Mouse (Mus musculus) midbrain, embryonic 13.5 days (tissue): Measurements from ENCODE around the gene Tbxa2r. TPM values are rescaled to one million over a fixed set of nuclear protein-coding genes. Genes with fewer than 3 reads are reported as not detected.

Source experiments
- ATAC-seq: fragments of 200-750 bp; cut with Nextera tagmentation; 2 replicates; pipeline ENCODE4 v1.8.0; 2017; ENCODE audit warnings: mild to moderate bottlenecking, moderate TSS enrichment, moderate library complexity
- H3K27ac ChIP-seq: fragments of 300-500 bp; sonication (generic); 2 replicates; pipeline ENCODE4 v1.5.1; 2015; ENCODE audit warnings: inconsistent platforms, mild to moderate bottlenecking, moderate library complexity
- H3K27me3 ChIP-seq: fragments of 300-500 bp; sonication (generic); 2 replicates; pipeline ENCODE4 v1.6.1; 2015; ENCODE audit warnings: mild to moderate bottlenecking, inconsistent platforms
- H3K36me3 ChIP-seq: fragments of 300-500 bp; sonication (generic); 2 replicates; pipeline ENCODE4 v1.6.1; 2015; ENCODE audit warnings: mild to moderate bottlenecking, inconsistent platforms
- H3K4me1 ChIP-seq: fragments of 300-500 bp; sonication (generic); replicated peaks from 2 replicates; pipeline ENCODE4 v1.6.1; 2015; ENCODE audit warnings: inconsistent platforms
- H3K4me2 ChIP-seq: fragments of 300-500 bp; sonication (generic); replicated peaks from 2 replicates; pipeline ENCODE4 v1.6.1; 2015; ENCODE audit warnings: moderate library complexity, mild to moderate bottlenecking, inconsistent platforms
- H3K4me3 ChIP-seq: fragments of 300-500 bp; sonication (generic); replicated peaks from 2 replicates; pipeline ENCODE4 v1.5.1; 2015; ENCODE audit warnings: mild to moderate bottlenecking, inconsistent platforms
- H3K9ac ChIP-seq: fragments of 300-500 bp; sonication (generic); replicated peaks from 2 replicates; pipeline ENCODE4 v1.6.1; 2015; ENCODE audit warnings: mild to moderate bottlenecking, inconsistent platforms
- H3K9me3 ChIP-seq: fragments of 300-500 bp; sonication (generic); 2 replicates; pipeline ENCODE4 v1.6.1; 2016; ENCODE audit warnings: mild to moderate bottlenecking, inconsistent platforms
- WGBS: fragments of 180-500 bp; shearing (Covaris S2); methylation state at CpG from one replicate; pipeline ENCODE4 v1.1.7; 2015; 5-methylcytosine and 5-hydroxymethylcytosine counted together
- polyA plus RNA-seq: library from polyadenylated mRNA; unstranded; fragments of >200 nt; fragmentation: Nextera tagmentation; extraction: Ambion mirVana; gene quantifications from 2 replicates; pipeline ENCODE4 v1.2.1, GENCODE M21; 2015

Gene Tbxa2r
- polyA plus RNA-seq, 1 experiment from 2014 or later = 4.7 TPM

- peaks cover 21% of the 10 kb centered on the region for H3K4me1 ChIP-seq
- no peaks in the 10 kb centered on the region for H3K27me3 ChIP-seq
- H3K4me3 ChIP-seq = no peak overlapping the region
- no peaks in the 10 kb centered on the region for H3K9me3 ChIP-seq
- 95% methylated on average over 18 of the region's 18 CpGs for WGBS
- no peak overlapping the region for H3K4me2 ChIP-seq
- no peak overlapping the region for H3K9ac ChIP-seq
- ATAC-seq = no peak
- peaks cover 60% of the 10 kb centered on the region for H3K36me3 ChIP-seq
- H3K27ac ChIP-seq = no peak overlapping the region
Measured at GRCm38 (mm10) chr10:81323791-81324530, 4.6 kb upstream of the Tbxa2r start.

DNA sequence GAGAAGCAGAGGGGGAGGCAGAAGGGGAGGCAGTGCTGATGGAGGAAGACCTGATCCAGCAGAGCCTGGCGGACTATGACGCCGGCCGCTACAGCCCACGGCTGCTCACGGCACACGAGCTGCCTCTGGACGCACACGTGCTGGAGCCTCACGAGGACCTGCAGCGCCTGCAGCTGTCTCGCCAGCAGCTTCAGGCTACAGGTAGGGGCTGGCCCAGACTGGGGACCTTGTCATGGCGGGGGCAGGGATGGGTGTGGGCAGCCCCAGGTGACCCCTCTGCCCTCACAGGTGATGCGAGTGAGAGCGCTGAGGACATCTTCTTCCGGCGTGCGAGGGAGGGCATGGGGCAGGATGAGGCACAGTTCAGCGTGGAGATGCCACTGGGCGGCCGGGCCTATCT, 3.4 kb upstream of the Tbxa2r start:
- H3K36me3 ChIP-seq = peaks cover 60% of the 10 kb centered on the region
- peaks cover 12% of the 10 kb centered on the region for H3K4me1 ChIP-seq
- H3K4me2 ChIP-seq = no peak overlapping the region
- H3K9ac ChIP-seq = no peak overlapping the region
- H3K27me3 ChIP-seq = no peaks in the 10 kb centered on the region
- ATAC-seq = no peak
- no peak overlapping the region for H3K4me3 ChIP-seq
- H3K9me3 ChIP-seq = no peaks in the 10 kb centered on the region
- WGBS = 94% methylated on average over 21 of the region's 21 CpGs
- H3K27ac ChIP-seq = no peak overlapping the region

- Histone ChIP-seq H3K4me3 (no peak overlapping the region), H3K4me2 (no peak overlapping the region), H3K9me3 (no peaks in the 10 kb centered on the region), H3K36me3 (peaks cover 60% of the 10 kb centered on the region), H3K27me3 (0 out of 2 replicates have a peak, but pooled peaks cover 6% of the 10 kb centered on the region), H3K9ac (no peak overlapping the region), H3K27ac (no peak overlapping the region), H3K4me1 (peaks cover 12% of the 10 kb centered on the region)
- no peak for ATAC-seq
- WGBS = 95% methylated on average over 18 of the region's 18 CpGs
Measured at GRCm38 (mm10) chr10:81325781-81326180, 2.8 kb upstream of the Tbxa2r start.

GRCm38 (mm10) chr10:81326858-81327257, 1.7 kb upstream of the Tbxa2r start:
- WGBS = 89% methylated on average over 6 of the region's 6 CpGs
- Histone ChIP-seq H3K4me2 (no peak overlapping the region), H3K9me3 (no peaks in the 10 kb centered on the region), H3K27me3 (peaks cover 11% of the 10 kb centered on the region), H3K4me3 (no peak overlapping the region), H3K27ac (no peak overlapping the region), H3K9ac (no peak overlapping the region), H3K36me3 (peaks cover 60% of the 10 kb centered on the region), H3K4me1 (peaks cover 7% of the 10 kb centered on the region)
- ATAC-seq = no peak

- H3K4me2 ChIP-seq = no peak overlapping the region
- 55% methylated on average over 2 of the region's 2 CpGs for WGBS
- no peak overlapping the region for H3K27ac ChIP-seq
- peaks cover 21% of the 10 kb centered on the region for H3K27me3 ChIP-seq
- H3K4me3 ChIP-seq = no peak overlapping the region
- no peak for ATAC-seq
- H3K9ac ChIP-seq = no peak overlapping the region
- 0 out of 2 replicates have a peak, but pooled peaks cover 4% of the 10 kb centered on the region for H3K4me1 ChIP-seq
- peaks cover 52% of the 10 kb centered on the region for H3K36me3 ChIP-seq
- no peaks in the 10 kb centered on the region for H3K9me3 ChIP-seq
Measured at GRCm38 (mm10) chr10:81327959-81328358, 572 bp upstream of the Tbxa2r start.

- 79% methylated on average over 10 of the region's 10 CpGs for WGBS
- H3K4me1 ChIP-seq = 0 out of 2 replicates have a peak, but pooled peaks cover 4% of the 10 kb centered on the region
- no peak overlapping the region for H3K4me2 ChIP-seq
- no peak overlapping the region for H3K4me3 ChIP-seq
- H3K27ac ChIP-seq = no peak overlapping the region
- H3K9ac ChIP-seq = no peak overlapping the region
- no peaks in the 10 kb centered on the region for H3K9me3 ChIP-seq
- peaks cover 31% of the 10 kb centered on the region for H3K27me3 ChIP-seq
- ATAC-seq = no peak
- H3K36me3 ChIP-seq = peaks cover 37% of the 10 kb centered on the region
Measured at GRCm38 (mm10) chr10:81329194-81329975, 854 bp downstream of the Tbxa2r start.

- Histone ChIP-seq H3K36me3 (peaks cover 31% of the 10 kb centered on the region), H3K27me3 (peaks cover 36% of the 10 kb centered on the region), H3K9ac (no peak overlapping the region), H3K27ac (no peak overlapping the region), H3K4me1 (0 out of 2 replicates have a peak, but pooled peaks cover 4% of the 10 kb centered on the region), H3K4me2 (no peak overlapping the region), H3K4me3 (no peak overlapping the region), H3K9me3 (no peaks in the 10 kb centered on the region)
- ATAC-seq = no peak
- WGBS = 67% methylated on average over 4 of the region's 4 CpGs
Measured at GRCm38 (mm10) chr10:81330007-81330406, 1.5 kb downstream of the Tbxa2r start.

DNA sequence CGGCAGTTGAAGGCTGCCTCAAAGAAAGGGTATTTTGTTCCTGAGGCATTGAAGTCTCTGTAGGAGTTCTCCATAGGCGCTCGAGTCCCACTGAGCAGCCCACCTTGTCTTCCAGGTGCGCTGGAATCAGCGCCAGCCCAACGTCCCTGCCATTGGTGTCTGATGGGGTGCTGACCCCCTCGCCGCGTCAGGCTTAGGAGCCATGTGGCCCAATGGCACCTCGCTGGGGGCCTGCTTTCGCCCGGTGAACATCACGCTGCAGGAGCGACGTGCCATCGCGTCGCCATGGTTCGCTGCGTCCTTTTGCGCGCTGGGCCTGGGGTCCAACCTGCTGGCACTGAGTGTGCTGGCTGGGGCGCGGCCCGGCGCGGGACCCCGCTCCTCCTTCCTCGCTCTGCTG, 3.7 kb downstream of the Tbxa2r start:
- Histone ChIP-seq H3K27ac (no peak overlapping the region), H3K9ac (0 out of 2 replicates have a peak overlapping the region, but pooled peaks have one; percentile 10), H3K27me3 (peaks cover 40% of the 10 kb centered on the region), H3K4me2 (no peak overlapping the region), H3K4me3 (no peak overlapping the region), H3K9me3 (no peaks in the 10 kb centered on the region), H3K36me3 (peaks cover 8% of the 10 kb centered on the region), H3K4me1 (0 out of 2 replicates have a peak, but pooled peaks cover 4% of the 10 kb centered on the region)
- ATAC-seq = no peak
- 10% methylated on average over 29 of the region's 29 CpGs for WGBS

DNA sequence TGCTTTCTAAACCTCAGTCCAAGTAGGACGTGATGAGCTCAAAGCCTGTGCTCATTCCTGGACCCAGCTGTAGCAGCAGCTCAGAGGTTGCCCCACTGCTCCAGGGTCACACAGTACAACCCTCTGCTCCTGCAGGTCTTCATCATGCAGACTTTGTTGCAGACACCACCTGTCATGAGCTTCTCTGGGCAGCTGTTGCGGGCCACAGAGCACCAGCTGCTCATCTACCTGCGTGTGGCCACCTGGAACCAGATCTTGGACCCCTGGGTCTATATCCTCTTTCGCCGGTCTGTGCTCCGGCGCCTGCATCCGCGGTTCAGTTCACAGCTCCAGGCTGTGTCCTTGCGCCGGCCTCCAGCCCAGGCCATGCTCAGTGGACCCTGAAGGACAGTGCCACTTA, 5.8 kb downstream of the Tbxa2r start:
- H3K36me3 ChIP-seq = no peaks in the 10 kb centered on the region
- no peak overlapping the region for H3K4me3 ChIP-seq
- no peaks in the 10 kb centered on the region for H3K9me3 ChIP-seq
- H3K9ac ChIP-seq = no peak overlapping the region
- H3K4me1 ChIP-seq = 0 out of 2 replicates have a peak, but pooled peaks cover 4% of the 10 kb centered on the region
- no peak overlapping the region for H3K27ac ChIP-seq
- no peak overlapping the region for H3K4me2 ChIP-seq
- no peak for ATAC-seq
- peaks cover 52% of the 10 kb centered on the region for H3K27me3 ChIP-seq
- 56% methylated on average over 11 of the region's 11 CpGs for whole genome bisulfite sequencing

GRCm38 (mm10) chr10:81335393-81336340, 7.1 kb downstream of the Tbxa2r start:
- no peak for ATAC-seq
- H3K4me2 ChIP-seq = no peak overlapping the region
- H3K9ac ChIP-seq = peak overlapping the region; percentile 46; the same call in 1 of the 2 replicates
- 0 out of 2 replicates have a peak, but pooled peaks cover 4% of the 10 kb centered on the region for H3K4me1 ChIP-seq
- WGBS = 33% methylated on average over 18 of the region's 19 CpGs
- H3K27me3 ChIP-seq = peaks cover 50% of the 10 kb centered on the region
- H3K36me3 ChIP-seq = no peaks in the 10 kb centered on the region
- no peak overlapping the region for H3K4me3 ChIP-seq
- H3K27ac ChIP-seq = no peak overlapping the region
- H3K9me3 ChIP-seq = no peaks in the 10 kb centered on the region

DNA sequence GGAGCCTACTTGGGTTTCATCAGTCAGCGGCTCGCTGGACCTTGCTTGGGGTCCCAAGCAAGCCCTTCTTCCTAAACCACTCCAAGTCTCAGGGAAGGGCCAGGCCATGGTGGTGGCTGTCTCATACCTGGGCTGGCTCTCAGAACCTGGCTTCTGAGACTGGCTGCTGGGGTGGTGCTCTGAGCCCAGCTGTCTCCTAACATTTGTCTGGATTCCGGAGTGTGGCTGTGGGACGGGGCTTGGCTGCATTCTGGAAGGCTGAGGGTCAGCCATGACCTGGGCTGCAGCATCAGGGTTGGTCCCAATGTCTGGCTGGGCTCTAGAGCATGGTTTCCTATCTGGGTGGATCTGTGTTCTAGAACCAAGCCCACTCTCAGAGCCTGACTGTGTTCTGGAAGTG, 8.0 kb downstream of the Tbxa2r start:
- Histone ChIP-seq H3K36me3 (no peaks in the 10 kb centered on the region), H3K9me3 (no peaks in the 10 kb centered on the region), H3K4me3 (no peak overlapping the region), H3K4me1 (0 out of 2 replicates have a peak, but pooled peaks cover 4% of the 10 kb centered on the region), H3K27ac (no peak overlapping the region), H3K4me2 (no peak overlapping the region), H3K27me3 (peaks cover 55% of the 10 kb centered on the region), H3K9ac (no peak overlapping the region)
- 93% methylated on average over 4 of the region's 4 CpGs for WGBS
- no peak for ATAC-seq
